ENCODE assay signal across 9 mouse cellular contexts in genomic region chrX:153155322-153155721, GRCm38 (mm10). TPM values are rescaled to one million over a fixed set of nuclear protein-coding genes. Genes with fewer than 3 reads are reported as not detected.
DNase-seq lines count a peak whose midpoint lies in the region; ATAC-seq lines count a peak whose summit lies in the region.
"Had no signal": no experiment of that assay in that cellular context is flagged by ENCODE, and none has a peak within 500 bp of the region (broad histone marks: within the 10 kb centered on the region; RNA-seq: fewer than 3 reads in every experiment).

No protein-coding gene starts in this region.

- 50% methylated on average over 3 of the region's 3 CpGs for WGBS in forebrain, embryonic 11.5 days
- 59% methylated on average over 3 of the region's 3 CpGs for WGBS in forebrain, embryonic 12.5 days
- 43% methylated on average over 3 of the region's 3 CpGs for WGBS in intestine, embryonic 15.5 days

- H3K9ac ChIP-seq in forebrain, embryonic 11.5 days (ENCODE audit: low read length): no peak overlapping the region
- H3K9ac ChIP-seq in forebrain, embryonic 12.5 days: no peak overlapping the region
- no peak overlapping the region for H3K9ac ChIP-seq in intestine, embryonic 15.5 days

- H3K27ac ChIP-seq in forebrain, embryonic 11.5 days (ENCODE audit: low read depth, low read length): no peak overlapping the region
- H3K27ac ChIP-seq in forebrain, embryonic 12.5 days: no peak overlapping the region
- no peak overlapping the region for H3K27ac ChIP-seq in intestine, embryonic 15.5 days

- no peaks in the 10 kb centered on the region for H3K4me1 ChIP-seq in forebrain, embryonic 11.5 days (replicated peaks; ENCODE audit: control insufficient read depth, insufficient read depth, low read length)
- no peaks in the 10 kb centered on the region for H3K4me1 ChIP-seq in forebrain, embryonic 12.5 days
- H3K4me1 ChIP-seq in intestine, embryonic 15.5 days (replicated peaks): no peaks in the 10 kb centered on the region

- no peaks in the 10 kb centered on the region for H3K9me3 ChIP-seq in forebrain, embryonic 11.5 days (ENCODE audit: control insufficient read depth, low read length)
- H3K9me3 ChIP-seq in forebrain, embryonic 12.5 days: no peaks in the 10 kb centered on the region
- no peaks in the 10 kb centered on the region for H3K9me3 ChIP-seq in intestine, embryonic 15.5 days

- no peak overlapping the region for H3K4me2 ChIP-seq in forebrain, embryonic 11.5 days (ENCODE audit: low read depth, low read length, severe bottlenecking)
- H3K4me2 ChIP-seq in forebrain, embryonic 12.5 days: no peak overlapping the region
- H3K4me2 ChIP-seq in intestine, embryonic 15.5 days (replicated peaks): no peak overlapping the region

- intact Hi-C loops in left cerebral cortex, postnatal 14 days (cut with DNase I): loop anchor here (10.0 kb wide), 2 partner anchors 209 to 559 kb away; no protein-coding TSS in a partner anchor

- peak; percentile 51 for DNase-seq in forebrain, embryonic 11.5 days (ENCODE audit: low spot score)
- DNase-seq in left cerebral cortex, postnatal 14 days (ENCODE audit: low spot score in 2 of 2): peak; percentile 6 to 10
- DNase-seq in left cerebral cortex, adult 9 months (ENCODE audit: low spot score in 2 of 2): no peak
- DNase-seq in Muller cell, postnatal 12 days (ENCODE audit: inconsistent ontology term): peak; percentile 1
- DNase-seq in cerebellum, postnatal 36 days: peak; percentile 14 to 35
- peak; percentile 3 to 4 for DNase-seq in lung, adult 18-20 months

- no peak for ATAC-seq in forebrain, embryonic 11.5 days (replicated peaks; ENCODE audit: low FRiP score)
- ATAC-seq in forebrain, embryonic 12.5 days (ENCODE audit: low FRiP score): no peak
- ATAC-seq in intestine, embryonic 15.5 days: no peak

- no peaks in the 10 kb centered on the region for H3K27me3 ChIP-seq in forebrain, embryonic 11.5 days (ENCODE audit: control insufficient read depth, insufficient read depth, low read length)
- H3K27me3 ChIP-seq in forebrain, embryonic 12.5 days: no peaks in the 10 kb centered on the region
- no peaks in the 10 kb centered on the region for H3K27me3 ChIP-seq in intestine, embryonic 15.5 days (replicated peaks)

- no peak overlapping the region for H3K4me3 ChIP-seq in forebrain, embryonic 11.5 days (ENCODE audit: low read depth, low read length)
- H3K4me3 ChIP-seq in forebrain, embryonic 12.5 days (replicated peaks): no peak overlapping the region
- H3K4me3 ChIP-seq in intestine, embryonic 15.5 days (replicated peaks): no peak overlapping the region

- H3K36me3 ChIP-seq in forebrain, embryonic 11.5 days (ENCODE audit: control insufficient read depth, insufficient read depth, low read length): no peaks in the 10 kb centered on the region
- no peaks in the 10 kb centered on the region for H3K36me3 ChIP-seq in forebrain, embryonic 12.5 days (replicated peaks)
- no peaks in the 10 kb centered on the region for H3K36me3 ChIP-seq in intestine, embryonic 15.5 days

RNA-seq across cellular contexts. Expression of gene Rragb, which starts 15.5 kb away (rescaled TPM):
- 6.6 and 9.2 TPM in 2 replicates for polyA plus RNA-seq in forebrain, embryonic 11.5 days (2014; fragmentation: Nextera tagmentation; extraction: Ambion mirVana)
- 6.3 and 9.0 TPM in 2 replicates for polyA plus RNA-seq in forebrain, embryonic 12.5 days (2016; fragmentation: Nextera tagmentation; extraction: Ambion mirVana)
- total RNA-seq in left cerebral cortex, postnatal 14 days (2021): 10 to 100 TPM; 76.2 to 85.7 TPM
- polyA plus RNA-seq in intestine, embryonic 15.5 days (2015; fragmentation: Nextera tagmentation; extraction: Ambion mirVana): 1.5 and 1.7 TPM in 2 replicates

RNA-seq across cellular contexts. Expression of gene Foxr2, which starts 36.7 kb away (rescaled TPM):
- polyA plus RNA-seq in forebrain, embryonic 11.5 days (2014; fragmentation: Nextera tagmentation; extraction: Ambion mirVana): 0.31 and 0.63 TPM in 2 replicates
- 0.47 and 0.49 TPM in 2 replicates for polyA plus RNA-seq in forebrain, embryonic 12.5 days (2016; fragmentation: Nextera tagmentation; extraction: Ambion mirVana)
- total RNA-seq in left cerebral cortex, postnatal 14 days (2021): under 1 TPM; 0.47 to 0.48 TPM
- not detected in 2 replicates for polyA plus RNA-seq in intestine, embryonic 15.5 days (2015; fragmentation: Nextera tagmentation; extraction: Ambion mirVana)
- polyA plus RNA-seq: heart, embryonic 16.5 days had no signal

Comparison
In these comparisons a context has a peak if more than half of its experiments do, and no peak if none do; other contexts are left out.
1. DNase-seq: peak in forebrain, embryonic 11.5 days (single experiment), left cerebral cortex, postnatal 14 days (2 of 2), Muller cell, postnatal 12 days (single experiment), cerebellum, postnatal 36 days (2 of 2) and lung, adult 18-20 months (2 of 2); none in left cerebral cortex, adult 9 months (0 of 2).